Mouse (Mus musculus): Measurements from ENCODE around the gene H2-DMb2. TPM values are rescaled to one million over a fixed set of nuclear protein-coding genes. Genes with fewer than 3 reads are reported as not detected.
A peak's percentile ranks its signal among the peaks of the same experiment; 100 is the strongest.
"Not testable (repeated sequence)": the region's sequence is repeated elsewhere in the genome, so short reads cannot be mapped to it uniquely, and the experiment has no call there.

Gene H2-DMb2
- total RNA-seq, 2 experiments from 2014 or later = 0.55 to 1.0 TPM

- DNase-seq (ENCODE audit: low spot score in 2 of 2) = no peak
These were observed 9.8 kb upstream of the H2-DMb2 start for GRCm38 (mm10) chr17:34133289-34133688.

GRCm38 (mm10) chr17:34134451-34134850 lies 8.7 kb upstream of the H2-DMb2 start:
- DNase-seq (ENCODE audit: low spot score in 2 of 2) = no peak

- peak; percentile 98 to 99 for DNase-seq (ENCODE audit: low spot score in 2 of 2)
These were observed 7.5 kb upstream of the H2-DMb2 start for GRCm38 (mm10) chr17:34135297-34136224.

- DNase-seq (ENCODE audit: low spot score in 2 of 2) = no peak
These were observed 5.5 kb upstream of the H2-DMb2 start for GRCm38 (mm10) chr17:34137601-34138000.

GRCm38 (mm10) chr17:34138655-34139054 lies 4.5 kb upstream of the H2-DMb2 start:
- DNase-seq (ENCODE audit: low spot score in 2 of 2) = no peak

GRCm38 (mm10) chr17:34139416-34139815 lies 3.7 kb upstream of the H2-DMb2 start:
- peak in 1 of 2 experiments; percentile 19 for DNase-seq (ENCODE audit: low spot score in 2 of 2)

- DNase-seq (ENCODE audit: low spot score in 2 of 2) = no peak
These were observed 2.9 kb upstream of the H2-DMb2 start for GRCm38 (mm10) chr17:34140240-34140639.

GRCm38 (mm10) chr17:34141448-34141847 lies 1.7 kb upstream of the H2-DMb2 start:
- no peak for DNase-seq (ENCODE audit: low spot score in 2 of 2)

GRCm38 (mm10) chr17:34142456-34143010 lies 574 bp upstream of the H2-DMb2 start:
- DNase-seq (ENCODE audit: low spot score in 2 of 2) = no peak

GRCm38 (mm10) chr17:34143461-34143860 lies 354 bp downstream of the H2-DMb2 start:
- DNase-seq (ENCODE audit: low spot score in 2 of 2) = no peak

- not testable (repeated sequence) for DNase-seq (ENCODE audit: low spot score in 2 of 2)
These were observed 1.1 kb downstream of the H2-DMb2 start for GRCm38 (mm10) chr17:34144221-34144620.

GRCm38 (mm10) chr17:34144960-34145371 lies 1.9 kb downstream of the H2-DMb2 start:
- no peak for DNase-seq (ENCODE audit: low spot score in 2 of 2)

- DNase-seq (ENCODE audit: low spot score in 2 of 2) = peak in 1 of 2 experiments; percentile 70
These were observed 9.8 kb downstream of the H2-DMb2 start, which contains the start of gene H2-DMb1 for GRCm38 (mm10) chr17:34152923-34153322. Gene H2-DMb1, plus strand, starts transcription at chr17:34153072.

GRCm38 (mm10) chr17:34155534-34155933 lies 12.4 kb downstream of the H2-DMb2 start:
- no peak for DNase-seq (ENCODE audit: low spot score in 2 of 2)

- DNase-seq (ENCODE audit: low spot score in 2 of 2) = no peak
These were observed 21.2 kb downstream of the H2-DMb2 start for GRCm38 (mm10) chr17:34164202-34164895.

GRCm38 (mm10) chr17:34165033-34165730 lies 22.1 kb downstream of the H2-DMb2 start:
- no peak for DNase-seq (ENCODE audit: low spot score in 2 of 2)

GRCm38 (mm10) chr17:34169279-34169678 lies 26.2 kb downstream of the H2-DMb2 start:
- DNase-seq (ENCODE audit: low spot score in 2 of 2) = peak; percentile 11 to 54

GRCm38 (mm10) chr17:34170487-34170876 lies 27.4 kb downstream of the H2-DMb2 start:
- no peak for DNase-seq (ENCODE audit: low spot score in 2 of 2)

GRCm38 (mm10) chr17:34170877-34171498 lies 27.9 kb downstream of the H2-DMb2 start:
- peak; percentile 81 to 91 for DNase-seq (ENCODE audit: low spot score in 2 of 2)

GRCm38 (mm10) chr17:34172528-34172927 lies 29.4 kb downstream of the H2-DMb2 start:
- no peak for DNase-seq (ENCODE audit: low spot score in 2 of 2)

GRCm38 (mm10) chr17:34174075-34174474 lies 31.0 kb downstream of the H2-DMb2 start:
- no peak for DNase-seq (ENCODE audit: low spot score in 2 of 2)

All from layer of hippocampus, postnatal 14 days (tissue).